Mouse (Mus musculus): Measurements from ENCODE around the gene Pxk. TPM values are rescaled to one million over a fixed set of nuclear protein-coding genes. Genes with fewer than 3 reads are reported as not detected.

Gene Pxk
- polyA plus RNA-seq, 1 experiment from 2014 or later: 15.7 TPM

- DNase-seq: no peak
- 68% methylated on average over 6 of the region's 6 CpGs for WGBS (ENCODE audit: insufficient replicate concordance)
- H3K4me1 ChIP-seq (ENCODE audit: insufficient read depth): peaks cover 8% of the 10 kb centered on the region
- no peak overlapping the region for H3K27ac ChIP-seq (ENCODE audit: low read depth)
- peak; percentile 38; the same call in 1 of the 2 replicates for ATAC-seq
- peaks cover 5% of the 10 kb centered on the region for H3K36me3 ChIP-seq (replicated peaks; ENCODE audit: insufficient read depth, low read length)
- no peak overlapping the region for H3K9ac ChIP-seq (replicated peaks)
- H3K9me3 ChIP-seq (ENCODE audit: low read length): no peaks in the 10 kb centered on the region
- no peak overlapping the region for H3K4me3 ChIP-seq (ENCODE audit: low read depth, low read length)
- H3K4me2 ChIP-seq (ENCODE audit: low read depth, low read length): no peak overlapping the region
- no peaks in the 10 kb centered on the region for H3K27me3 ChIP-seq (ENCODE audit: insufficient read depth, low read length)
- TF ChIP-seq CTCF (IDR thresholded peaks at IDR 0.05; ENCODE audit: low read depth): no peak
- TF ChIP-seq EP300 (IDR thresholded peaks at IDR 0.05; ENCODE audit: low read depth): no peak
Measured at GRCm38 (mm10) chr14:8111545-8111944, 13.5 kb downstream of the Pxk start.

GRCm38 (mm10) chr14:8112036-8112435 lies 14.0 kb downstream of the Pxk start:
- Histone ChIP-seq H3K36me3 (replicated peaks; ENCODE audit: insufficient read depth, low read length) (peaks cover 5% of the 10 kb centered on the region), H3K4me2 (ENCODE audit: low read depth, low read length) (no peak overlapping the region), H3K9me3 (ENCODE audit: low read length) (no peaks in the 10 kb centered on the region), H3K9ac (replicated peaks) (no peak overlapping the region), H3K27me3 (ENCODE audit: insufficient read depth, low read length) (no peaks in the 10 kb centered on the region), H3K4me3 (ENCODE audit: low read depth, low read length) (no peak overlapping the region), H3K4me1 (ENCODE audit: insufficient read depth) (peaks cover 8% of the 10 kb centered on the region), H3K27ac (ENCODE audit: low read depth) (no peak overlapping the region)
- ATAC-seq: no peak
- no peak for DNase-seq
- TF ChIP-seq EP300 (IDR thresholded peaks at IDR 0.05; ENCODE audit: low read depth) (no peak), CTCF (IDR thresholded peaks at IDR 0.05; ENCODE audit: low read depth) (no peak)
- 72% methylated on average over 8 of the region's 8 CpGs for WGBS (ENCODE audit: insufficient replicate concordance)

GRCm38 (mm10) chr14:8113616-8114015 lies 15.6 kb downstream of the Pxk start:
- Histone ChIP-seq H3K36me3 (replicated peaks; ENCODE audit: insufficient read depth, low read length) (peaks cover 2% of the 10 kb centered on the region), H3K4me1 (ENCODE audit: insufficient read depth) (peaks cover 8% of the 10 kb centered on the region), H3K27me3 (ENCODE audit: insufficient read depth, low read length) (no peaks in the 10 kb centered on the region), H3K9ac (replicated peaks) (no peak overlapping the region), H3K4me3 (ENCODE audit: low read depth, low read length) (no peak overlapping the region), H3K9me3 (ENCODE audit: low read length) (no peaks in the 10 kb centered on the region), H3K27ac (ENCODE audit: low read depth) (no peak overlapping the region), H3K4me2 (ENCODE audit: low read depth, low read length) (no peak overlapping the region)
- ATAC-seq (no peak), DNase-seq (no peak)
- TF ChIP-seq CTCF (IDR thresholded peaks at IDR 0.05; ENCODE audit: low read depth) (no peak), EP300 (IDR thresholded peaks at IDR 0.05; ENCODE audit: low read depth) (no peak)
- 86% methylated on average over 2 of the region's 2 CpGs for WGBS (ENCODE audit: insufficient replicate concordance)

- WGBS (ENCODE audit: insufficient replicate concordance): 45% methylated on average over 3 of the region's 3 CpGs
- no peak for TF ChIP-seq EP300 (IDR thresholded peaks at IDR 0.05; ENCODE audit: low read depth)
- no peaks in the 10 kb centered on the region for H3K9me3 ChIP-seq (ENCODE audit: low read length)
- H3K27me3 ChIP-seq (ENCODE audit: insufficient read depth, low read length): no peaks in the 10 kb centered on the region
- DNase-seq (no peak), ATAC-seq (no peak)
- H3K27ac ChIP-seq (ENCODE audit: low read depth): peak overlapping the region; percentile 69
- no peak overlapping the region for H3K9ac ChIP-seq (replicated peaks)
- peaks cover 8% of the 10 kb centered on the region for H3K4me1 ChIP-seq (ENCODE audit: insufficient read depth)
- H3K4me2 ChIP-seq (ENCODE audit: low read depth, low read length): no peak overlapping the region
- no peak overlapping the region for H3K4me3 ChIP-seq (ENCODE audit: low read depth, low read length)
- peaks cover under 1% of the 10 kb centered on the region; the same call in 1 of the 2 replicates for H3K36me3 ChIP-seq (replicated peaks; ENCODE audit: insufficient read depth, low read length)
Measured at GRCm38 (mm10) chr14:8114306-8114705, 16.3 kb downstream of the Pxk start.

- ATAC-seq: no peak
- Histone ChIP-seq H3K9ac (replicated peaks) (no peak overlapping the region), H3K27me3 (ENCODE audit: insufficient read depth, low read length) (no peaks in the 10 kb centered on the region), H3K4me2 (ENCODE audit: low read depth, low read length) (no peak overlapping the region), H3K36me3 (replicated peaks; ENCODE audit: insufficient read depth, low read length) (no peaks in the 10 kb centered on the region; the same call in 1 of the 2 replicates), H3K4me3 (ENCODE audit: low read depth, low read length) (no peak overlapping the region), H3K27ac (ENCODE audit: low read depth) (peak overlapping the region; percentile 69), H3K9me3 (ENCODE audit: low read length) (no peaks in the 10 kb centered on the region), H3K4me1 (ENCODE audit: insufficient read depth) (peaks cover 8% of the 10 kb centered on the region)
- 63% methylated on average over 1 of the region's 1 CpGs for WGBS (ENCODE audit: insufficient replicate concordance)
- no peak for TF ChIP-seq EP300 (IDR thresholded peaks at IDR 0.05; ENCODE audit: low read depth)
- TF ChIP-seq CTCF (IDR thresholded peaks at IDR 0.05; ENCODE audit: low read depth): no peak
- no peak for DNase-seq
Measured at GRCm38 (mm10) chr14:8114756-8115155, 16.7 kb downstream of the Pxk start.

- Histone ChIP-seq H3K4me1 (ENCODE audit: insufficient read depth) (peaks cover 8% of the 10 kb centered on the region), H3K9ac (replicated peaks) (no peak overlapping the region), H3K27ac (ENCODE audit: low read depth) (peak overlapping the region; percentile 69; the same call in 1 of the 2 replicates), H3K27me3 (ENCODE audit: insufficient read depth, low read length) (no peaks in the 10 kb centered on the region), H3K4me2 (ENCODE audit: low read depth, low read length) (no peak overlapping the region), H3K9me3 (ENCODE audit: low read length) (no peaks in the 10 kb centered on the region), H3K4me3 (ENCODE audit: low read depth, low read length) (no peak overlapping the region), H3K36me3 (replicated peaks; ENCODE audit: insufficient read depth, low read length) (no peaks in the 10 kb centered on the region; the same call in 1 of the 2 replicates)
- WGBS (ENCODE audit: insufficient replicate concordance): 58% methylated on average over 4 of the region's 4 CpGs
- DNase-seq: no peak
- no peak for TF ChIP-seq EP300 (IDR thresholded peaks at IDR 0.05; ENCODE audit: low read depth)
- TF ChIP-seq CTCF (IDR thresholded peaks at IDR 0.05; ENCODE audit: low read depth): no peak
- ATAC-seq: no peak
Measured at GRCm38 (mm10) chr14:8115772-8116171, 17.8 kb downstream of the Pxk start.

- no peak overlapping the region for H3K4me2 ChIP-seq (ENCODE audit: low read depth, low read length)
- TF ChIP-seq CTCF (IDR thresholded peaks at IDR 0.05; ENCODE audit: low read depth) (no peak), EP300 (IDR thresholded peaks at IDR 0.05; ENCODE audit: low read depth) (no peak)
- no peak for ATAC-seq
- whole genome bisulfite sequencing (ENCODE audit: insufficient replicate concordance): 70% methylated on average over 2 of the region's 2 CpGs
- peaks cover 5% of the 10 kb centered on the region; the same call in 1 of the 2 replicates for H3K4me1 ChIP-seq (ENCODE audit: insufficient read depth)
- no peaks in the 10 kb centered on the region for H3K27me3 ChIP-seq (ENCODE audit: insufficient read depth, low read length)
- no peak for DNase-seq
- no peak overlapping the region for H3K9ac ChIP-seq (replicated peaks)
- no peak overlapping the region for H3K4me3 ChIP-seq (ENCODE audit: low read depth, low read length)
- H3K9me3 ChIP-seq (ENCODE audit: low read length): no peaks in the 10 kb centered on the region
- H3K36me3 ChIP-seq (replicated peaks; ENCODE audit: insufficient read depth, low read length): peaks cover 8% of the 10 kb centered on the region
- H3K27ac ChIP-seq (ENCODE audit: low read depth): no peak overlapping the region
Measured at GRCm38 (mm10) chr14:8117371-8117770, 19.4 kb downstream of the Pxk start.

Measured in liver, postnatal 0 days (tissue).